Mouse (Mus musculus) embryonic facial prominence, embryonic 15.5 days (tissue): ENCODE measurements around the gene Pam. TPM values are rescaled to one million over a fixed set of nuclear protein-coding genes. Genes with fewer than 3 reads are reported as not detected.

Source experiments
- ATAC-seq: fragments of 200-750 bp; cut with Nextera tagmentation; 2 replicates; pipeline ENCODE4 v1.8.0; 2017; ENCODE audit warnings: low read depth, moderate TSS enrichment; ENCODE audit not compliant: insufficient number of reproducible peaks, low FRiP score, low TSS enrichment
- H3K27ac ChIP-seq: fragments of 300-500 bp; sonication (generic); replicated peaks from 2 replicates; pipeline ENCODE4 v1.5.1; 2015; ENCODE audit warnings: mild to moderate bottlenecking, inconsistent platforms
- H3K27me3 ChIP-seq: fragments of 300-500 bp; sonication (generic); 2 replicates; pipeline ENCODE4 v1.6.1; 2015; ENCODE audit warnings: inconsistent platforms
- H3K36me3 ChIP-seq: fragments of 300-500 bp; sonication (generic); 2 replicates; pipeline ENCODE4 v1.6.1; 2015; ENCODE audit warnings: mild to moderate bottlenecking, inconsistent platforms
- H3K4me1 ChIP-seq: fragments of 300-500 bp; sonication (generic); 2 replicates; pipeline ENCODE4 v1.6.1; 2015; ENCODE audit warnings: inconsistent platforms
- H3K4me2 ChIP-seq: fragments of 300-500 bp; sonication (generic); replicated peaks from 2 replicates; pipeline ENCODE4 v1.6.1; 2015; ENCODE audit warnings: mild to moderate bottlenecking, inconsistent platforms
- H3K4me3 ChIP-seq: fragments of 300-500 bp; sonication (generic); replicated peaks from 2 replicates; pipeline ENCODE4 v1.5.1; 2015; ENCODE audit warnings: mild to moderate bottlenecking, inconsistent platforms
- H3K9ac ChIP-seq: fragments of 300-500 bp; sonication (generic); 2 replicates; pipeline ENCODE4 v1.6.1; 2015; ENCODE audit warnings: inconsistent platforms
- H3K9me3 ChIP-seq: fragments of 300-500 bp; sonication (generic); replicated peaks from 2 replicates; pipeline ENCODE4 v1.6.1; 2016; ENCODE audit warnings: inconsistent platforms
- WGBS: fragments of 180-500 bp; shearing (Covaris S2); methylation state at CpG from one replicate; pipeline ENCODE4 v1.1.7; 2015; 5-methylcytosine and 5-hydroxymethylcytosine counted together
- polyA plus RNA-seq: library from polyadenylated mRNA; unstranded; fragments of >200 nt; fragmentation: Nextera tagmentation; extraction: Ambion mirVana; gene quantifications from 2 replicates; pipeline ENCODE4 v1.2.1, GENCODE M21; 2015

Gene Pam
- polyA plus RNA-seq, 1 experiment from 2014 or later: 54.5 TPM

DNA sequence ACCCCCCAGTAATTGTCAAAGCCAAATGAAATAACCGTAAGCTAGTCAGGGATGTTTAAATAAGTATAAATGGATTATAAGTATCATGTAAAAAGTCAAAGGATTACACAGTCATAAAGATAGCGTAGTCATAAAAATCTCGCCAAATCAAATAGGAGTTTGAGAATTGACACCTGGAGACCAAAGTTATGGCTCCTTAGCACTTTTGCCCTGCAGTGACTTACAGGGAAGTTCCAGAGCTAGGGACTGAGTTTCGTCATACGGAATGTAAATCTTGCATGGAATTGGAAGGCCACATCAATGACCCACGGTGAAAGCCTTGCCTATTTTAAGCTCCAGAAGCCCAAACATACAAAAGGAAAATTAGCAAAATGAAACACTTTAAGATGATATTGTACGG is 192.6 kb downstream of the Pam start:
- no peaks in the 10 kb centered on the region for H3K4me1 ChIP-seq
- H3K36me3 ChIP-seq: no peaks in the 10 kb centered on the region
- no peaks in the 10 kb centered on the region for H3K9me3 ChIP-seq
- no peaks in the 10 kb centered on the region for H3K27me3 ChIP-seq
- no peak overlapping the region for H3K27ac ChIP-seq
- no peak overlapping the region for H3K4me3 ChIP-seq
- WGBS: 85% methylated on average over 7 of the region's 7 CpGs
- H3K9ac ChIP-seq: no peak overlapping the region
- H3K4me2 ChIP-seq: no peak overlapping the region
- no peak for ATAC-seq

DNA sequence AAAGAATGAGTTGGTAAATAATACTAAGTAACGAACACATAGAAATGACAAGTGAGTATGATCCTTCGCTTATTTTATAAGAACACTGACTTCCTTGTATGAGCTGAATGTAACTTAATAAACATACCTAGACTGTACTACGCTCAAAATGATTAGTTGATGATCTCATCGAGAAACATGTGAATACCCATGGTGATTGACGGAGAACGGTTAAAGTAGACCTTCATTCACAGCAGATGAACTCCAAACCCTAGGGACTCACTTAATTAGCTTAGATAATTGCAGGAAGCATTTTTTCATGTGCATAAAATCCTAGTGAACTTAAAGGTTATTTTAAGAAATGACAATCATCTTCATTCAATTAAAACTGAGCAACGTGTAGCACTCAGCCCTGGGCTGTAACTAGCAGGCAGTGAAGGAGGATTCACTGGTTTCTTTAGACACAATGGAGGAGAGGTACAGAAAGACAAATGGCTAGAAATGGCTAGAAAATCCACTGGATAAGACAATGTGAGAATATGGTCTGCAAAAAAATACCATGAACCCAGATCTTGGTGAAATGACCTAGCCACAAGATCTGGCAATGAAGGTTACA is 194.8 kb downstream of the Pam start:
- Histone ChIP-seq H3K27me3 (no peaks in the 10 kb centered on the region), H3K36me3 (no peaks in the 10 kb centered on the region), H3K9me3 (no peaks in the 10 kb centered on the region), H3K4me3 (no peak overlapping the region), H3K4me1 (no peaks in the 10 kb centered on the region), H3K9ac (no peak overlapping the region), H3K4me2 (no peak overlapping the region), H3K27ac (no peak overlapping the region)
- no peak for ATAC-seq
- WGBS: 48% methylated on average over 7 of the region's 7 CpGs

DNA sequence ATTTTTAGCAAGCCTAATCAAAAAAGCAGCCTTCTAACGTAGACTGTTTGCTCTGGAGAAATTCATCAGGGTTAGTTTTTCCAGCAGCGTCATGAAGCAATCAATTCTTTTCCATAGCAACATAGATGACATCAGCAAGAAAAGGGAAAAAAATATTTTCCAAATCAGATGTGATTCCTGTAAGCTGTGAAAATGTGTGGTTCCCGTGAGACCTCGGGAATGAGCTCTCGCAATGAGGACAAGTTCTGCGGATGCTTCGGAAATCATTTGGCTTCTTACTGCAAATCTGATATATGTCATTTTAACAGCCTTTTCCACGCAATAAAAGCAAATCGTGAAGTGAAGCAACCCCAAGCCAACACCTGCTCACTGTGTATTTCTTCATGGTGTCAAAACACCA is 207.9 kb downstream of the Pam start:
- Histone ChIP-seq H3K4me2 (no peak overlapping the region), H3K27ac (no peak overlapping the region), H3K4me3 (no peak overlapping the region), H3K36me3 (peaks cover 7% of the 10 kb centered on the region; the same call in 1 of the 2 replicates), H3K27me3 (no peaks in the 10 kb centered on the region), H3K4me1 (no peaks in the 10 kb centered on the region), H3K9ac (no peak overlapping the region), H3K9me3 (no peaks in the 10 kb centered on the region)
- no peak for ATAC-seq
- 69% methylated on average over 9 of the region's 9 CpGs for WGBS

DNA sequence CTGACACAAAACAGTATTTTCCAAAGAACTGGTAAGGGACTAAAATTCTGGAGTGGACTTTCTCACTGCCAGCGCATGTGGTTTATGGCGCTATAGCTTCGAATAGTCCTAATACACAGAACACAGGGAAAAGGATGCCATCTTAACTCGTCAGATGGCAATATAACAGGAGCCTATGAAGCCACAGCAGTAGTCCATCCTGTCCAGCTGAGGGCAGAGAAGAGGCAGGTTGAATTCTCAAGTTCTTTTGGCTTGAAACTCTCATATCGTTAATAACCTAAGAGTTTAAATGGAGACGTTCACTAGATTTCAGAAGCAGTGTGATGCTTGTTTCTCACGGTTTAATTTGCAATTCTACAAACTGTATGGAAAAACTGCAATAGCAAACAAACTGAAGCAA is 211.9 kb downstream of the Pam start:
- ATAC-seq: no peak

DNA sequence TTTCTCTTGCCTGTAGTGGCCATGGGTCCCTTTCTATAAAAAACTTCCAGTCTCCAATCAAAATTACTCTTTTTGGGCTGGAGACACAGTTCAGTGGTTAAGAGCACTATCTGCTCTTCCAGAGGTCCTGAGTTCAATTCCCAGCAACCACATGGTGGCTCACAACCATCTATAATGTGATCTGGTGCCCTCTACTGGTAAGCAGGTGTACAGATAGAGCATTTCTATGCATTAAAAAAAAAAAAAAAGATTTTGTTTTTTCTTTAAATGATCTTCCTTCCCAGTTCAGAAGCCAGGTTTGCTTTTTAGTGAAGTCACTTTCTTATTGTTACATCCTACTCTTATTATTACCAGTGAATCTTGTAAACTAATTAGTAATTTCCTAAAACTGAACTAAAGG is 218.4 kb downstream of the Pam start:
- H3K9me3 ChIP-seq: no peaks in the 10 kb centered on the region
- no peak for ATAC-seq
- H3K4me1 ChIP-seq: no peaks in the 10 kb centered on the region
- H3K9ac ChIP-seq: no peak overlapping the region
- no peak overlapping the region for H3K4me2 ChIP-seq
- H3K27ac ChIP-seq: no peak overlapping the region
- no peak overlapping the region for H3K4me3 ChIP-seq
- H3K36me3 ChIP-seq: no peaks in the 10 kb centered on the region
- H3K27me3 ChIP-seq: no peaks in the 10 kb centered on the region

More for the DNA sequence above, 211.9 kb downstream of the Pam start:
- peaks cover 7% of the 10 kb centered on the region; the same call in 1 of the 2 replicates for H3K36me3 ChIP-seq
- no peak overlapping the region for H3K4me2 ChIP-seq
- H3K4me3 ChIP-seq: no peak overlapping the region
- no peak overlapping the region for H3K9ac ChIP-seq
- H3K9me3 ChIP-seq: no peaks in the 10 kb centered on the region
- 86% methylated on average over 7 of the region's 7 CpGs for WGBS
- H3K27ac ChIP-seq: no peak overlapping the region
- no peaks in the 10 kb centered on the region for H3K27me3 ChIP-seq
- H3K4me1 ChIP-seq: no peaks in the 10 kb centered on the region

DNA sequence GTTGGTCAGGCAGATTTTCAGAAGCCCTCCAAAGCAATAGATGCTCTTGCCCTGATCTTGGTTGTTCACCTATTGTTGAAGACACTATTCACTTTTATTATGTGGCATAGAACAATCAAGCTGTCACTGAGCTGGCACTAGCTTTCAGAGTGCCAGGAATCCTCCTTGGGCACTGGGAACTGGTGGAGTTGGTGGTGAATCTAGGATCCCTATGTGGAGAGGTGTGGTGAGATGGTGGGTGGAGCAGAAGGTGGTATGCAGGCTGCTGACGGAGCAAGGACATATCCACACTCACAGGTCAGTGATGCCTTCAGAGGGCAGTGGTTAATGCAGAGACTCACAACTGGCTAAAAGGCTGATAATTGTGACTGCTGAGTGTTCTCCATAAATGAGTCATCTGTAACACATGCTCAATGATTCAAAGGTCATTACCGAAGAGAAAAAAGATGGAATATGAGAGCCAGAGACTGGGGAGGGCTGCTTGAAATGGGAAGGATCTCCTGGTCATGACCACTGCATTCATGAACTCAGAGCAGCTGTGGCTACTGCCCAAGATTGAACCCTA is 221.9 kb downstream of the Pam start:
- ATAC-seq: no peak
- Histone ChIP-seq H3K4me3 (no peak overlapping the region), H3K9ac (no peak overlapping the region), H3K4me2 (no peak overlapping the region), H3K27ac (no peak overlapping the region), H3K9me3 (no peaks in the 10 kb centered on the region), H3K27me3 (no peaks in the 10 kb centered on the region), H3K4me1 (no peaks in the 10 kb centered on the region), H3K36me3 (no peaks in the 10 kb centered on the region)
- 95% methylated on average over 2 of the region's 2 CpGs for WGBS

DNA sequence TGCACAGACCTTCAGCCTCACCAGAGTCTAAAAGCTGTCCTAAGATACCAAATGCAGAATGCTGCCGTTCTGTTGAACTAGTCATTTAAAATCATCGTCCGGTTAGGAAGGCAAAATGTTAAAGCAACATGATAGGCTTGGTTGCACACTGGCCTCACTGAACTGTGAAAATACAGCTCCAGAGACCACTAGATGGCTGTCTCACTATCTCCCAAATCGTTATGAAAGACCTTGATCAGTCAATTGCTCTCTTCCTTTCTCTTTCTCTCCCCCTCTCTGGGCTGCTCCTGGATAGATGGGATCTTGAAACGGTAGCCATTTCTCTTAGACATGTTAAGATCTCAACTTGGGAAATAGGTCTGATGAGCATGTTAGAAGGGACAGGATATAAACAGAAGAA is 223.0 kb downstream of the Pam start:
- Histone ChIP-seq H3K9ac (no peak overlapping the region), H3K9me3 (no peaks in the 10 kb centered on the region), H3K4me1 (no peaks in the 10 kb centered on the region), H3K4me2 (no peak overlapping the region), H3K4me3 (no peak overlapping the region), H3K27me3 (no peaks in the 10 kb centered on the region), H3K36me3 (no peaks in the 10 kb centered on the region), H3K27ac (no peak overlapping the region)
- ATAC-seq: no peak
- WGBS: 57% methylated on average over 5 of the region's 5 CpGs

DNA sequence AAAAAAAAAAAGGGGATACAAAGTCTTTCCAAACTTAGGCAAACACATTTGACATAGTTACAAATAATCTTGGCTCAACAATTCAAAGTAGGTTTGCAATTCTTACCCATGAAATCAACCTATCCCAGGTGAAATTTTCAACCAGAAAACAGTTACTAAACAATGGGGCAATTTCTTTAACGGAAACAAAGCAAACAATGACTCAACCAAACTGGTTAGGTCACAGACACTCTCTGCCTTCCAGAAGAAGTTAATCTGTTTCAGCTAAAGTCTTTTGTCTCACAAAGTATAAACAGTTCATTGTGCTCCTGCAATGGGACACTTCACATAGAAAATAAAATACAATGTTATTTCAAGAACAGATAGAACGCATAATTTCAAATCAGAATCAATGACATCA is 223.4 kb downstream of the Pam start:
- Histone ChIP-seq H3K27me3 (no peaks in the 10 kb centered on the region), H3K4me1 (no peaks in the 10 kb centered on the region), H3K4me2 (no peak overlapping the region), H3K36me3 (no peaks in the 10 kb centered on the region), H3K27ac (no peak overlapping the region), H3K9ac (no peak overlapping the region), H3K9me3 (no peaks in the 10 kb centered on the region), H3K4me3 (no peak overlapping the region)
- WGBS: 77% methylated on average over 2 of the region's 2 CpGs
- ATAC-seq: no peak

DNA sequence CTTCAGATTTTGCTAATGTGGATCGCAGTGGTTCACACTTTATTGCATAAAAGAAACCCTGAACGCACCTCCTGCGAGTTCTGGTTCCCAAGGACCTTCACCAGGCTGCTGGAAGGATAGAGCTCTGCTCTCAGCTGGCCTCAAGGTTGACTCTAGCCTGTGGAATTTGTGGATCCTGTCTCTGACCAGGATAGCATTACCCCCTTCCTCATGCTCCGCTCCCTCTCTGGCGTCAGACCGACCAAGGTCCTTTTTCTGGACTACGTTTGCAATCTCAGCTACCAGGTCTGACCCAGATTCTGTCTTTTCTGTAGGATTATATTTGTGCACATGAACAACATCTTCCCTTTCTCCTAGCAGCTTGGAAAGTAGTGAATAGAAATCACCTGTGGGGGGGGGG is 231.3 kb downstream of the Pam start:
- Histone ChIP-seq H3K4me2 (no peak overlapping the region), H3K36me3 (no peaks in the 10 kb centered on the region), H3K4me1 (no peaks in the 10 kb centered on the region), H3K9ac (no peak overlapping the region), H3K9me3 (no peaks in the 10 kb centered on the region), H3K27me3 (no peaks in the 10 kb centered on the region), H3K27ac (no peak overlapping the region), H3K4me3 (no peak overlapping the region)
- WGBS: 94% methylated on average over 7 of the region's 7 CpGs
- no peak for ATAC-seq

DNA sequence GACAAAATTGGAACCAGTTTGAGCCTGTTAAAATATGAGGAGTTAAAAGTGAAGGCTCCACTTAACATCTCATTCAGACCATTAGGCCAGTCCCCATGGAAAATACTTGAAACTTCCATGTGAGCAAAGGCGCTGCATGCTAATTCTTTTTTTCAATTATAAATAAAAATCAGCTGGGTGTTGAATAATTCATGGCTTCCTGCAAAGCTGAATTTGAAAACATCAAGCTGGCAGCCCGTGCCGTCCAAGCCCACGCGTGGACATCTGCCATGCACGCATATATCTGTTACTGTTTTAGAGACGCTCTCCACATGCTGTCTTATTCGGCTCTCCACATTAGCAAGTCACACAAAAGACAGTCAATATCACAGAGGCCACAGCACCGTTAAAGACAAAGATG is 232.3 kb downstream of the Pam start:
- H3K4me3 ChIP-seq: no peak overlapping the region
- H3K9me3 ChIP-seq: no peaks in the 10 kb centered on the region
- H3K9ac ChIP-seq: no peak overlapping the region
- no peaks in the 10 kb centered on the region for H3K4me1 ChIP-seq
- H3K27me3 ChIP-seq: no peaks in the 10 kb centered on the region
- H3K4me2 ChIP-seq: no peak overlapping the region
- H3K27ac ChIP-seq: no peak overlapping the region
- no peaks in the 10 kb centered on the region for H3K36me3 ChIP-seq
- no peak for ATAC-seq
- WGBS: 64% methylated on average over 9 of the region's 9 CpGs

DNA sequence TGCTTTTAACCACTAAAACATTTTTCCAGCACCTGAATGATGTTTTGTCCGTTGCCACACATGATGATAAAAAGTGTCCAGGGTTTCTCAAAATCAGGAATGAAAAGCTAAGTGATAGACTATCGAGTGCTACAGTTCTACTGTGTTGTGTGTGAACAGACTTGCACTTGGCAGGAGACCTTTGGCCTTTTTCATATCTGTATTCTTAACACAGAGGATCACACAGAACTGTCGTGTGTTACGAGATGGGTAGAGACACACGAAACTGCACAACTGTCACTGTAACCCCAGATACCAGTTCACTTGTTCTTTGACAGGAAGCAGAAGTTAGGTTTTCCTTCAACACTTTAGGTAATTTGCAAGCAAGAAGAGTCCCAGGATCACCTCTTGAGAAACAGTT is 232.7 kb downstream of the Pam start:
- WGBS: 74% methylated on average over 5 of the region's 5 CpGs

DNA sequence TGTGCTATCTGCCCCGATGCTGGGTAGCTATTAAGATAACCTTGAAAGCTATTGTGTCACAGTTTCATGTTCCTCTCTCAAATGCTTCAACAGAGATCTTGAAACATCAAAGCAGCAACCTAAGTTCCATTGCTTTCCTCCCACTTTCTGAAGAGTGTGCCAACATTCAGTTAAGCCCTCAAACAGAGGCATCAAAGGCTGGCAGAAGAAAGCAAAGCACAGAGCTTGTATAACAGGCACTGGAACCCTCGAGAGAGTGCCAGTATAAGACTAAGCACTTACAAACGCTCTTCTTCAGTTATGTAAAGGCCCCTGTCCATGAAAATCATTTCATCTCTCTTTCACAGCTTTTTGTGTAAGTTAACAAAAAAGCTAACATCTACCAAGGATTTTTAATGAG is 241.2 kb downstream of the Pam start:
- Histone ChIP-seq H3K4me2 (no peak overlapping the region), H3K4me3 (no peak overlapping the region), H3K9ac (no peak overlapping the region), H3K9me3 (no peaks in the 10 kb centered on the region), H3K27ac (no peak overlapping the region), H3K36me3 (no peaks in the 10 kb centered on the region), H3K27me3 (no peaks in the 10 kb centered on the region), H3K4me1 (no peaks in the 10 kb centered on the region)
- 69% methylated on average over 3 of the region's 3 CpGs for WGBS
- ATAC-seq: no peak

More for the DNA sequence above, 232.7 kb downstream of the Pam start:
- no peaks in the 10 kb centered on the region for H3K27me3 ChIP-seq
- no peaks in the 10 kb centered on the region for H3K36me3 ChIP-seq
- no peak overlapping the region for H3K4me2 ChIP-seq
- no peaks in the 10 kb centered on the region for H3K9me3 ChIP-seq
- ATAC-seq: no peak
- no peaks in the 10 kb centered on the region for H3K4me1 ChIP-seq
- no peak overlapping the region for H3K9ac ChIP-seq
- H3K27ac ChIP-seq: no peak overlapping the region
- no peak overlapping the region for H3K4me3 ChIP-seq
